16 mouse cellular contexts compared by ENCODE assay signal in the genomic region with DNA sequence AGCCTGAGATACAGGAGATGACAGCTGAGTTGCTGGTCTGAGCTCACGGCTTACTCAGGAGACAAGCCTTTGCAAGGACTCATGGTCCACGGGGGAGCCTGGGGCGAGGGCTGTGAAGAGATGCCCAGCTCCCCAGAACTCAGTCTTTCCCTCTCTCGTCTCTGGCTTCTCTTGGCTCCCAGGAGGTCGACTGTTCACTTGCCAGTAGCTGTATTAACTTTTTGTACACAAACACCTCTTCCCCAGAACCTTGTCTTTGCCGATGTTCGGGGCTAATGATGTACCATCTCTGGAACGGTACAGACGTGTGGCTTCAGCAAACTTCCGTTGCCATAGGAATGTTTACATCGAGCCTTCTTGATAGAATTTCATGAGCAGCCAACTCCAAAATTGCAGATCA.
"Had no signal": no experiment of that assay in that cellular context is flagged by ENCODE, and none has a peak within 500 bp of the region (broad histone marks: within the 10 kb centered on the region; RNA-seq: fewer than 3 reads in every experiment).

No protein-coding gene starts in this region.

- H3K9me3 ChIP-seq: limb, embryonic 12.5 days; liver, embryonic 13.5 days; midbrain, embryonic 10.5 days; neural tube, embryonic 13.5 days; stomach, embryonic 15.5 days had no signal

- H3K9ac ChIP-seq: limb, embryonic 12.5 days; liver, embryonic 13.5 days; liver, postnatal 0 days; neural tube, embryonic 13.5 days; stomach, embryonic 15.5 days had no signal

- H3K4me1 ChIP-seq: limb, embryonic 12.5 days; stomach, embryonic 15.5 days had no signal

- H3K4me3 ChIP-seq: layer of hippocampus, adult 2 months; limb, embryonic 12.5 days; liver, embryonic 13.5 days; midbrain, embryonic 10.5 days; neural tube, embryonic 13.5 days; stomach, embryonic 15.5 days had no signal

- H3K27me3 ChIP-seq: limb, embryonic 12.5 days; liver, embryonic 13.5 days; neural tube, embryonic 13.5 days; stomach, embryonic 15.5 days had no signal

- H3K27ac ChIP-seq: layer of hippocampus, adult 2 months; limb, embryonic 12.5 days; liver, embryonic 13.5 days; midbrain, embryonic 10.5 days; neural tube, embryonic 13.5 days; stomach, embryonic 15.5 days had no signal

- DNase-seq: kidney, adult 18-20 months; kidney, postnatal 10 days; kidney, postnatal 4 days; liver; liver, embryonic 13.5 days; liver, postnatal 0 days; retina, postnatal 1 day; right cerebral cortex, postnatal 4 days; thymus, postnatal 4 days had no signal

- H3K4me2 ChIP-seq: limb, embryonic 12.5 days; liver, embryonic 13.5 days; neural tube, embryonic 13.5 days; stomach, embryonic 15.5 days had no signal

- ATAC-seq: inflammation-experienced regulatory T-cells, adult 6 months; liver, postnatal 0 days; midbrain, embryonic 16.5 days had no signal
